Mouse (Mus musculus): ENCODE results near the gene Cdc42ep2. TPM values are rescaled to one million over a fixed set of nuclear protein-coding genes. Genes with fewer than 3 reads are reported as not detected.

Cdc42ep2 gene
- polyA plus RNA-seq, 2 experiments, result 8.0 to 10.0 TPM

GRCm38 (mm10) chr19:5868096-5868495, 56.5 kb downstream of the Cdc42ep2 start:
- peaks cover 14% of the 10 kb centered on the region for H3K4me1 ChIP-seq (ENCODE audit: control insufficient read depth, insufficient read depth, low read length)
- no peaks in the 10 kb centered on the region for H3K27me3 ChIP-seq (ENCODE audit: control insufficient read depth, insufficient read depth, low read length)
- H3K9ac ChIP-seq (ENCODE audit: low read depth, low read length, severe bottlenecking), result no peak overlapping the region
- no peak for TF ChIP-seq POLR2A (IDR thresholded peaks at IDR 0.05; ENCODE audit: borderline replicate concordance, extremely low read depth, insufficient read depth, insufficient read length)
- peaks cover 74% of the 10 kb centered on the region for H3K36me3 ChIP-seq (ENCODE audit: control insufficient read depth, insufficient read depth, low read length)
- H3K9me3 ChIP-seq (ENCODE audit: control insufficient read depth, low read length), result no peaks in the 10 kb centered on the region
- DNase-seq (ENCODE audit: low spot score) (no peak), ATAC-seq (ENCODE audit: low FRiP score, low read depth) (no peak)
- H3K27ac ChIP-seq (replicated peaks; ENCODE audit: low read depth, low read length), result no peak overlapping the region
- H3K4me3 ChIP-seq (replicated peaks; ENCODE audit: low read length), result no peak overlapping the region
- WGBS, result 84% methylated on average over 6 of the region's 6 CpGs
- no peak overlapping the region for H3K4me2 ChIP-seq (replicated peaks; ENCODE audit: low read depth, low read length, severe bottlenecking)

Other genes starting within 250 kb of the Cdc42ep2 start
- 30.1 and 38.9 TPM in 2 replicates for gene Map3k11, start 236.1 kb downstream of the Cdc42ep2 start, polyA plus RNA-seq (2012; rRNA removed)
- 19.0 and 20.7 TPM in 2 replicates for gene Map3k11, start 236.1 kb downstream of the Cdc42ep2 start, polyA plus RNA-seq (2014; fragmentation: Nextera tagmentation; extraction: Ambion mirVana)
- 101 and 160 TPM in 2 replicates for gene Pcnx3, start 235.9 kb downstream of the Cdc42ep2 start, polyA plus RNA-seq (2012; rRNA removed)
- 31.8 and 32.3 TPM in 2 replicates for gene Pcnx3, start 235.9 kb downstream of the Cdc42ep2 start, polyA plus RNA-seq (2014; fragmentation: Nextera tagmentation; extraction: Ambion mirVana)
- 0.41 and 0.63 TPM in 2 replicates for gene Kcnk7, start 220.4 kb downstream of the Cdc42ep2 start, polyA plus RNA-seq (2012; rRNA removed)
- 0.65 and 0.81 TPM in 2 replicates for gene Kcnk7, start 220.4 kb downstream of the Cdc42ep2 start, polyA plus RNA-seq (2014; fragmentation: Nextera tagmentation; extraction: Ambion mirVana)
- gene Ehbp1l1, start 198.5 kb downstream of the Cdc42ep2 start, polyA plus RNA-seq (2012; rRNA removed), result 51.0 and 51.1 TPM in 2 replicates
- 20.0 and 25.4 TPM in 2 replicates for gene Ehbp1l1, start 198.5 kb downstream of the Cdc42ep2 start, polyA plus RNA-seq (2014; fragmentation: Nextera tagmentation; extraction: Ambion mirVana)
- gene Fam89b, start 195.2 kb downstream of the Cdc42ep2 start, polyA plus RNA-seq (2012; rRNA removed), result 169 and 253 TPM in 2 replicates
- gene Fam89b, start 195.2 kb downstream of the Cdc42ep2 start, polyA plus RNA-seq (2014; fragmentation: Nextera tagmentation; extraction: Ambion mirVana), result 125 TPM in 2 replicates
- 341 and 441 TPM in 2 replicates for gene Ltbp3, start 183.9 kb downstream of the Cdc42ep2 start, polyA plus RNA-seq (2012; rRNA removed)
- gene Ltbp3, start 183.9 kb downstream of the Cdc42ep2 start, polyA plus RNA-seq (2014; fragmentation: Nextera tagmentation; extraction: Ambion mirVana), result 99.8 and 103 TPM in 2 replicates
- gene Scyl1, start 153.4 kb downstream of the Cdc42ep2 start, polyA plus RNA-seq (2012; rRNA removed), result 152 and 186 TPM in 2 replicates
- 78.4 and 81.1 TPM in 2 replicates for gene Scyl1, start 153.4 kb downstream of the Cdc42ep2 start, polyA plus RNA-seq (2014; fragmentation: Nextera tagmentation; extraction: Ambion mirVana)
- gene Frmd8, start 49.5 kb downstream of the Cdc42ep2 start, polyA plus RNA-seq (2012; rRNA removed), result 22.7 and 30.1 TPM in 2 replicates
- gene Frmd8, start 49.5 kb downstream of the Cdc42ep2 start, polyA plus RNA-seq (2014; fragmentation: Nextera tagmentation; extraction: Ambion mirVana), result 22.6 and 22.7 TPM in 2 replicates
- gene Slc25a45, start 47.0 kb downstream of the Cdc42ep2 start, polyA plus RNA-seq (2012; rRNA removed), result 6.2 and 6.3 TPM in 2 replicates
- gene Slc25a45, start 47.0 kb downstream of the Cdc42ep2 start, polyA plus RNA-seq (2014; fragmentation: Nextera tagmentation; extraction: Ambion mirVana), result 2.5 and 3.0 TPM in 2 replicates
- 4.8 TPM in 2 replicates for gene Tigd3, start 30.7 kb downstream of the Cdc42ep2 start, polyA plus RNA-seq (2012; rRNA removed)
- 1.7 and 2.0 TPM in 2 replicates for gene Tigd3, start 30.7 kb downstream of the Cdc42ep2 start, polyA plus RNA-seq (2014; fragmentation: Nextera tagmentation; extraction: Ambion mirVana)
- 179 and 199 TPM in 2 replicates for gene Dpf2, start 11.8 kb downstream of the Cdc42ep2 start, polyA plus RNA-seq (2012; rRNA removed)
- gene Dpf2, start 11.8 kb downstream of the Cdc42ep2 start, polyA plus RNA-seq (2014; fragmentation: Nextera tagmentation; extraction: Ambion mirVana), result 143 and 147 TPM in 2 replicates
- gene Pola2, start 39.4 kb upstream of the Cdc42ep2 start, polyA plus RNA-seq (2012; rRNA removed), result 87.9 and 109 TPM in 2 replicates
- gene Pola2, start 39.4 kb upstream of the Cdc42ep2 start, polyA plus RNA-seq (2014; fragmentation: Nextera tagmentation; extraction: Ambion mirVana), result 65.8 and 66.3 TPM in 2 replicates
- not detected in 2 replicates for gene Slc22a20, start 61.3 kb upstream of the Cdc42ep2 start, polyA plus RNA-seq (2012; rRNA removed)
- gene Slc22a20, start 61.3 kb upstream of the Cdc42ep2 start, polyA plus RNA-seq (2014; fragmentation: Nextera tagmentation; extraction: Ambion mirVana), result not detected in 2 replicates
- 29.0 and 33.4 TPM in 2 replicates for gene Capn1, start 91.1 kb upstream of the Cdc42ep2 start, polyA plus RNA-seq (2012; rRNA removed)
- gene Capn1, start 91.1 kb upstream of the Cdc42ep2 start, polyA plus RNA-seq (2014; fragmentation: Nextera tagmentation; extraction: Ambion mirVana), result 18.0 and 19.7 TPM in 2 replicates
- gene Syvn1, start 121.8 kb upstream of the Cdc42ep2 start, polyA plus RNA-seq (2012; rRNA removed), result 49.2 and 63.9 TPM in 2 replicates
- 31.5 and 34.6 TPM in 2 replicates for gene Syvn1, start 121.8 kb upstream of the Cdc42ep2 start, polyA plus RNA-seq (2014; fragmentation: Nextera tagmentation; extraction: Ambion mirVana)
- gene Mrpl49, start 133.0 kb upstream of the Cdc42ep2 start, polyA plus RNA-seq (2012; rRNA removed), result 47.0 and 54.8 TPM in 2 replicates
- gene Mrpl49, start 133.0 kb upstream of the Cdc42ep2 start, polyA plus RNA-seq (2014; fragmentation: Nextera tagmentation; extraction: Ambion mirVana), result 75.3 and 75.5 TPM in 2 replicates
- 1,573 and 1,838 TPM in 2 replicates for gene Fau, start 133.0 kb upstream of the Cdc42ep2 start, polyA plus RNA-seq (2012; rRNA removed)
- gene Fau, start 133.0 kb upstream of the Cdc42ep2 start, polyA plus RNA-seq (2014; fragmentation: Nextera tagmentation; extraction: Ambion mirVana), result 948 and 968 TPM in 2 replicates
- 32.0 and 41.5 TPM in 2 replicates for gene Znhit2, start 136.4 kb upstream of the Cdc42ep2 start, polyA plus RNA-seq (2012; rRNA removed)
- 36.5 and 37.0 TPM in 2 replicates for gene Znhit2, start 136.4 kb upstream of the Cdc42ep2 start, polyA plus RNA-seq (2014; fragmentation: Nextera tagmentation; extraction: Ambion mirVana)
- gene Tm7sf2, start 143.6 kb upstream of the Cdc42ep2 start, polyA plus RNA-seq (2012; rRNA removed), result 43.8 and 59.6 TPM in 2 replicates
- gene Tm7sf2, start 143.6 kb upstream of the Cdc42ep2 start, polyA plus RNA-seq (2014; fragmentation: Nextera tagmentation; extraction: Ambion mirVana), result 15.5 and 18.8 TPM in 2 replicates
- 81.6 and 95.9 TPM in 2 replicates for gene Vps51, start 152.4 kb upstream of the Cdc42ep2 start, polyA plus RNA-seq (2012; rRNA removed)
- gene Vps51, start 152.4 kb upstream of the Cdc42ep2 start, polyA plus RNA-seq (2014; fragmentation: Nextera tagmentation; extraction: Ambion mirVana), result 51.9 and 60.5 TPM in 2 replicates
- gene Tmem262, start 155.2 kb upstream of the Cdc42ep2 start, polyA plus RNA-seq (2012; rRNA removed), result 0.20 TPM in 1 of 2 replicates, not detected in the other
- gene Tmem262, start 155.2 kb upstream of the Cdc42ep2 start, polyA plus RNA-seq (2014; fragmentation: Nextera tagmentation; extraction: Ambion mirVana), result not detected in 2 replicates
- gene Gm28374, start 157.4 kb upstream of the Cdc42ep2 start, polyA plus RNA-seq (2012; rRNA removed), result 1.1 and 1.3 TPM in 2 replicates
- gene Gm28374, start 157.4 kb upstream of the Cdc42ep2 start, polyA plus RNA-seq (2014; fragmentation: Nextera tagmentation; extraction: Ambion mirVana), result 1.1 and 1.3 TPM in 2 replicates
- gene Zfpl1, start 160.1 kb upstream of the Cdc42ep2 start, polyA plus RNA-seq (2012; rRNA removed), result 134 and 177 TPM in 2 replicates
- 85.4 and 91.0 TPM in 2 replicates for gene Zfpl1, start 160.1 kb upstream of the Cdc42ep2 start, polyA plus RNA-seq (2014; fragmentation: Nextera tagmentation; extraction: Ambion mirVana)
- gene Cdca5, start 160.2 kb upstream of the Cdc42ep2 start, polyA plus RNA-seq (2012; rRNA removed), result 22.0 and 23.3 TPM in 2 replicates
- 27.9 and 31.5 TPM in 2 replicates for gene Cdca5, start 160.2 kb upstream of the Cdc42ep2 start, polyA plus RNA-seq (2014; fragmentation: Nextera tagmentation; extraction: Ambion mirVana)
- 0.14 and 0.75 TPM in 2 replicates for gene AC131692.1, start 169.6 kb upstream of the Cdc42ep2 start, polyA plus RNA-seq (2012; rRNA removed)
- gene AC131692.1, start 169.6 kb upstream of the Cdc42ep2 start, polyA plus RNA-seq (2014; fragmentation: Nextera tagmentation; extraction: Ambion mirVana), result not detected in 2 replicates
- 2.5 and 3.0 TPM in 2 replicates for gene Naaladl1, start 181.0 kb upstream of the Cdc42ep2 start, polyA plus RNA-seq (2012; rRNA removed)
- gene Naaladl1, start 181.0 kb upstream of the Cdc42ep2 start, polyA plus RNA-seq (2014; fragmentation: Nextera tagmentation; extraction: Ambion mirVana), result 0.21 and 0.48 TPM in 2 replicates
- 45.6 and 57.9 TPM in 2 replicates for gene Sac3d1, start 193.8 kb upstream of the Cdc42ep2 start, polyA plus RNA-seq (2012; rRNA removed)
- 53.8 and 55.9 TPM in 2 replicates for gene Sac3d1, start 193.8 kb upstream of the Cdc42ep2 start, polyA plus RNA-seq (2014; fragmentation: Nextera tagmentation; extraction: Ambion mirVana)
- gene Snx15, start 203.5 kb upstream of the Cdc42ep2 start, polyA plus RNA-seq (2012; rRNA removed), result 36.4 and 48.9 TPM in 2 replicates
- gene Snx15, start 203.5 kb upstream of the Cdc42ep2 start, polyA plus RNA-seq (2014; fragmentation: Nextera tagmentation; extraction: Ambion mirVana), result 30.2 and 33.9 TPM in 2 replicates
- 0.10 and 0.22 TPM in 2 replicates for gene Batf2, start 216.2 kb upstream of the Cdc42ep2 start, polyA plus RNA-seq (2012; rRNA removed)
- 0.15 TPM in 1 of 2 replicates, not detected in the other for gene Batf2, start 216.2 kb upstream of the Cdc42ep2 start, polyA plus RNA-seq (2014; fragmentation: Nextera tagmentation; extraction: Ambion mirVana)
- 91.9 and 127 TPM in 2 replicates for gene Arl2, start 216.7 kb upstream of the Cdc42ep2 start, polyA plus RNA-seq (2012; rRNA removed)
- gene Arl2, start 216.7 kb upstream of the Cdc42ep2 start, polyA plus RNA-seq (2014; fragmentation: Nextera tagmentation; extraction: Ambion mirVana), result 76.0 and 77.5 TPM in 2 replicates

Measured in limb, embryonic 14.5 days (tissue).